ENCODE assay signal across 19 mouse cellular contexts in genomic region chr7:133908966-133909365, GRCm38 (mm10).
"Had no signal": no experiment of that assay in that cellular context is flagged by ENCODE, and none has a peak within 500 bp of the region (broad histone marks: within the 10 kb centered on the region; RNA-seq: fewer than 3 reads in every experiment).

No protein-coding gene starts in this region.

- H3K4me3 ChIP-seq: midbrain, embryonic 10.5 days; midbrain, embryonic 12.5 days; myocyte; neural tube, embryonic 12.5 days had no signal

- H3K36me3 ChIP-seq: midbrain, embryonic 10.5 days; midbrain, embryonic 12.5 days; neural tube, embryonic 12.5 days had no signal

- H3K9me3 ChIP-seq: midbrain, embryonic 12.5 days had no signal

- H3K4me1 ChIP-seq: midbrain, embryonic 10.5 days; midbrain, embryonic 12.5 days had no signal

- H3K27ac ChIP-seq: liver, embryonic 14.5 days; midbrain, embryonic 10.5 days; midbrain, embryonic 12.5 days; neural tube, embryonic 12.5 days had no signal

- H3K4me2 ChIP-seq: lung, embryonic 14.5 days; midbrain, embryonic 12.5 days; neural tube, embryonic 12.5 days had no signal

- H3K9ac ChIP-seq: liver, embryonic 14.5 days; lung, embryonic 14.5 days; midbrain, embryonic 12.5 days; neural tube, embryonic 12.5 days had no signal

- DNase-seq: lung, adult 18-20 months; lung, embryonic 14.5 days; lung, postnatal 10 days; lung, postnatal 4 days; midbrain, embryonic 14.5 days; retina, postnatal 1 day; right cerebral cortex, adult 18-20 months; right cerebral cortex, postnatal 25 days; right cerebral cortex, postnatal 4 days; spleen, adult 18-20 months; thymus, adult 18-20 months; thymus, postnatal 14 days; thymus, postnatal 36 days had no signal

- H3K27me3 ChIP-seq: midbrain, embryonic 12.5 days; neural tube, embryonic 12.5 days had no signal

- ATAC-seq: midbrain, embryonic 16.5 days had no signal
